Mouse (Mus musculus) naive thymus-derived CD4-positive, alpha-beta T cell, adult 2 months (primary cell): ENCODE results near the gene Olfr530.
A peak's percentile ranks its signal among the peaks of the same experiment; 100 is the strongest.

Source experiments
- DNase-seq: peaks from one replicate; pipeline ENCODE4 v3.0.0-alpha.2; 2011; ENCODE audit warnings: low read depth

Olfr530 gene

GRCm38 (mm10) chr7:140376231-140376630 lies at the start of gene Olfr530:
Gene Olfr530, minus strand, starts transcription at chr7:140376331.
- no peak for DNase-seq

GRCm38 (mm10) chr7:140421539-140421938 lies 45.4 kb upstream of the Olfr530 start, which contains the start of gene Olfr532:
Gene Olfr532, minus strand, starts transcription at chr7:140421639.
- no peak for DNase-seq

GRCm38 (mm10) chr7:140402818-140403217 lies 26.7 kb upstream of the Olfr530 start, which contains the start of gene Olfr531:
Gene Olfr531, minus strand, starts transcription at chr7:140402918.
- no peak for DNase-seq

GRCm38 (mm10) chr7:140376911-140377310 lies 780 bp upstream of the Olfr530 start:
- DNase-seq: peak; percentile 41

- peak; percentile 43 for DNase-seq
Measured at GRCm38 (mm10) chr7:140374300-140374699, 1.8 kb downstream of the Olfr530 start.

- no peak for DNase-seq
Measured at GRCm38 (mm10) chr7:140361571-140361970, 14.6 kb downstream of the Olfr530 start, which contains the start of gene Olfr60. Gene Olfr60, minus strand, starts transcription at chr7:140361671.

- DNase-seq: no peak
Measured at GRCm38 (mm10) chr7:140333717-140334116, 42.4 kb downstream of the Olfr530 start, which contains the start of gene Olfr527. Gene Olfr527, plus strand, starts transcription at chr7:140334017.

- no peak for DNase-seq
Measured at GRCm38 (mm10) chr7:140329766-140330304, 46.3 kb downstream of the Olfr530 start.
